Mouse (Mus musculus) ovary, adult 10 weeks (tissue): ENCODE measurements around the gene Arhgap15. TPM values are rescaled to one million over a fixed set of nuclear protein-coding genes. Genes with fewer than 3 reads are reported as not detected.

Experiments used
- polyA plus RNA-seq: library from polyadenylated mRNA; stranded (reverse); fragments of 350-450 nt; fragmentation: Illumina TruSeq; extraction: RNeasy Lipid Tissue Mini Kit (QIAGEN cat#74804); gene quantifications from one replicate; pipeline ENCODE4 v1.2.3, GENCODE M21; 2014

Arhgap15 gene
- 7.8 TPM for polyA plus RNA-seq

GRCm38 (mm10) chr2:43748287-43748983 lies at the start of gene Arhgap15:
TSS of gene Arhgap15 (plus strand) at chr2:43748824.

Other genes starting within 250 kb of the Arhgap15 start
- gene Kynu, start 193.5 kb upstream of the Arhgap15 start, polyA plus RNA-seq = 0.26 TPM